Mouse (Mus musculus): ENCODE results near the gene Fam117a.

Gene Fam117a

GRCm38 (mm10) chr11:95336568-95337128 is at the start of gene Fam117a:
Gene Fam117a (plus strand): TSS chr11:95337018.
- in situ Hi-C loops (cut with MboI, MseI), result no loop called here

- in situ Hi-C loops (cut with MboI, MseI), result no loop called here
Measured at GRCm38 (mm10) chr11:95291998-95292397, 44.8 kb upstream of the Fam117a start.

GRCm38 (mm10) chr11:95293017-95293624 is 43.7 kb upstream of the Fam117a start:
- in situ Hi-C loops (cut with MboI, MseI), result no loop called here

- in situ Hi-C loops (cut with MboI, MseI), result no loop called here
Measured at GRCm38 (mm10) chr11:95295736-95296135, 41.1 kb upstream of the Fam117a start.

GRCm38 (mm10) chr11:95298146-95298545 is 38.7 kb upstream of the Fam117a start:
- in situ Hi-C loops (cut with MboI, MseI), result no loop called here

GRCm38 (mm10) chr11:95299886-95300285 is 36.9 kb upstream of the Fam117a start:
- in situ Hi-C loops (cut with MboI, MseI), result loop anchor here (5.0 kb wide), 1 partner anchor 38 kb away; the partner anchor contains the start of gene Tac4

GRCm38 (mm10) chr11:95301772-95302171 is 35.0 kb upstream of the Fam117a start:
- in situ Hi-C loops (cut with MboI, MseI), result loop anchor here (5.0 kb wide), 1 partner anchor 39 kb away; the partner anchor contains the start of gene Tac4

GRCm38 (mm10) chr11:95305600-95305999 is 31.2 kb upstream of the Fam117a start:
- in situ Hi-C loops (cut with MboI, MseI), result no loop called here

GRCm38 (mm10) chr11:95307526-95307925 is 29.3 kb upstream of the Fam117a start:
- in situ Hi-C loops (cut with MboI, MseI), result no loop called here

GRCm38 (mm10) chr11:95309510-95310006 is 27.3 kb upstream of the Fam117a start:
- in situ Hi-C loops (cut with MboI, MseI), result no loop called here

- in situ Hi-C loops (cut with MboI, MseI), result no loop called here
Measured at GRCm38 (mm10) chr11:95310007-95310647, 26.7 kb upstream of the Fam117a start, which contains the start of gene Kat7. Gene Kat7 (minus strand): TSS chr11:95310246.

GRCm38 (mm10) chr11:95310648-95311424 is 26.0 kb upstream of the Fam117a start:
- in situ Hi-C loops (cut with MboI, MseI), result no loop called here

GRCm38 (mm10) chr11:95311425-95311807 is 25.4 kb upstream of the Fam117a start:
- in situ Hi-C loops (cut with MboI, MseI), result no loop called here

- in situ Hi-C loops (cut with MboI, MseI), result no loop called here
Measured at GRCm38 (mm10) chr11:95315215-95315955, 21.4 kb upstream of the Fam117a start.

- in situ Hi-C loops (cut with MboI, MseI), result no loop called here
Measured at GRCm38 (mm10) chr11:95318116-95318515, 18.7 kb upstream of the Fam117a start.

- in situ Hi-C loops (cut with MboI, MseI), result no loop called here
Measured at GRCm38 (mm10) chr11:95319506-95319905, 17.3 kb upstream of the Fam117a start.

GRCm38 (mm10) chr11:95320010-95320409 is 16.8 kb upstream of the Fam117a start:
- in situ Hi-C loops (cut with MboI, MseI), result loop anchor here (5.0 kb wide), 1 partner anchor 47 kb away; no protein-coding TSS in a partner anchor

- in situ Hi-C loops (cut with MboI, MseI), result loop anchor here (5.0 kb wide), 1 partner anchor 43 kb away; no protein-coding TSS in a partner anchor
Measured at GRCm38 (mm10) chr11:95324181-95324580, 12.6 kb upstream of the Fam117a start.

- in situ Hi-C loops (cut with MboI, MseI), result no loop called here
Measured at GRCm38 (mm10) chr11:95325832-95326231, 11.0 kb upstream of the Fam117a start.

GRCm38 (mm10) chr11:95326243-95326642 is 10.6 kb upstream of the Fam117a start:
- in situ Hi-C loops (cut with MboI, MseI), result no loop called here

- in situ Hi-C loops (cut with MboI, MseI), result no loop called here
Measured at GRCm38 (mm10) chr11:95328629-95329028, 8.2 kb upstream of the Fam117a start.

All from regulatory T cell (primary cell).